In genomic region chr15:83709889-83710774, GRCm38 (mm10) we compare ENCODE assay signal across 19 mouse cellular contexts. TPM values are rescaled to one million over a fixed set of nuclear protein-coding genes. Genes with fewer than 3 reads are reported as not detected.
DNase-seq lines count a peak whose midpoint lies in the region; ATAC-seq and TF ChIP-seq lines count a peak whose summit lies in the region.
"Had no signal": no experiment of that assay in that cellular context is flagged by ENCODE, and none has a peak within 500 bp of the region (broad histone marks: within the 10 kb centered on the region; RNA-seq: fewer than 3 reads in every experiment).

No protein-coding gene starts in this region.

- no peak for DNase-seq in heart, embryonic 10.5 days (ENCODE audit: low spot score)
- no peak for DNase-seq in heart, postnatal 10 days
- DNase-seq in embryo, embryonic 10.5 days (ENCODE audit: low spot score): peak; percentile 90
- peak; percentile 61 for DNase-seq in limb, embryonic 10.5 days (ENCODE audit: low spot score)
- DNase-seq in cerebellum, adult 9-10 months: no peak
- no peak for DNase-seq in left cerebral cortex, adult 2 months (ENCODE audit: extremely low spot score in 1 of 2, low spot score in 2 of 2)
- DNase-seq: B cell, adult 2 months; cerebellum, adult 11 months; heart, adult 11 months; liver; thymus, adult 2 months had no signal

- no peak overlapping the region for H3K4me2 ChIP-seq in midbrain, embryonic 16.5 days (ENCODE audit: low read length)
- H3K4me2 ChIP-seq: kidney, embryonic 15.5 days; lung, embryonic 15.5 days; neural tube, embryonic 13.5 days had no signal

- no peak overlapping the region for H3K4me3 ChIP-seq in heart, embryonic 10.5 days
- no peak overlapping the region for H3K4me3 ChIP-seq in limb, embryonic 10.5 days
- no peak overlapping the region for H3K4me3 ChIP-seq in midbrain, embryonic 16.5 days (ENCODE audit: low read depth, low read length)
- H3K4me3 ChIP-seq in left cerebral cortex, adult 2 months: no peak overlapping the region
- H3K4me3 ChIP-seq: kidney, embryonic 15.5 days; layer of hippocampus, adult 2 months; lung, embryonic 15.5 days; megakaryocyte, embryonic 14.5 days; neural tube, embryonic 13.5 days had no signal

- no peak for TF ChIP-seq CTCF in left cerebral cortex, adult 2 months (IDR thresholded peaks at IDR 0.05)

- no peaks in the 10 kb centered on the region for H3K36me3 ChIP-seq in heart, embryonic 10.5 days
- peaks cover 83% of the 10 kb centered on the region for H3K36me3 ChIP-seq in limb, embryonic 10.5 days
- H3K36me3 ChIP-seq in midbrain, embryonic 16.5 days (ENCODE audit: control insufficient read depth, insufficient read depth, low read length): no peaks in the 10 kb centered on the region
- H3K36me3 ChIP-seq: kidney, embryonic 15.5 days; lung, embryonic 15.5 days; neural tube, embryonic 13.5 days had no signal

- H3K9ac ChIP-seq in midbrain, embryonic 16.5 days (ENCODE audit: low read depth, low read length): 0 out of 2 replicates have a peak overlapping the region, but pooled peaks have one; percentile 6
- H3K9ac ChIP-seq: kidney, embryonic 15.5 days; lung, embryonic 15.5 days; neural tube, embryonic 13.5 days had no signal

- H3K9me3 ChIP-seq in heart, embryonic 10.5 days: no peaks in the 10 kb centered on the region
- no peaks in the 10 kb centered on the region for H3K9me3 ChIP-seq in limb, embryonic 10.5 days (replicated peaks)
- H3K9me3 ChIP-seq in midbrain, embryonic 16.5 days (replicated peaks; ENCODE audit: control insufficient read depth, low read length, poor library complexity, severe bottlenecking): no peaks in the 10 kb centered on the region
- H3K9me3 ChIP-seq: kidney, embryonic 15.5 days; lung, embryonic 15.5 days; megakaryocyte, embryonic 14.5 days; neural tube, embryonic 13.5 days had no signal

- 0 out of 2 replicates have a peak overlapping the region, but pooled peaks have one; percentile 8 for H3K27ac ChIP-seq in heart, embryonic 10.5 days
- peak overlapping the region; percentile 77 for H3K27ac ChIP-seq in limb, embryonic 10.5 days
- no peak overlapping the region for H3K27ac ChIP-seq in midbrain, embryonic 16.5 days (ENCODE audit: low read length)
- H3K27ac ChIP-seq in left cerebral cortex, adult 2 months: no peak overlapping the region
- H3K27ac ChIP-seq: kidney, embryonic 15.5 days; layer of hippocampus, adult 2 months; lung, embryonic 15.5 days; neural tube, embryonic 13.5 days had no signal

- ATAC-seq in midbrain, embryonic 16.5 days: peak; percentile 39; the same call in 1 of the 2 replicates
- ATAC-seq in erythroblast, adult 5-6 weeks (replicated peaks; ENCODE audit: low FRiP score, poor library complexity, severe bottlenecking): no peak
- ATAC-seq: Patski had no signal

- intact Hi-C loops in heart, postnatal 10 days (cut with DNase I): no loop called here
- intact Hi-C loops in left cerebral cortex, adult 2 months (cut with DNase I): no loop called here

- 63% methylated on average over 23 of the region's 23 CpGs for WGBS in heart, embryonic 10.5 days
- WGBS in limb, embryonic 10.5 days: 11% methylated on average over 23 of the region's 23 CpGs
- WGBS in midbrain, embryonic 16.5 days: 11% methylated on average over 23 of the region's 23 CpGs

- H3K27me3 ChIP-seq in heart, embryonic 10.5 days (ENCODE audit: insufficient read depth, poor library complexity, severe bottlenecking): peaks cover 13% of the 10 kb centered on the region; the same call in 1 of the 2 replicates
- H3K27me3 ChIP-seq in limb, embryonic 10.5 days (ENCODE audit: low read depth, poor library complexity, severe bottlenecking): no peaks in the 10 kb centered on the region
- no peaks in the 10 kb centered on the region for H3K27me3 ChIP-seq in midbrain, embryonic 16.5 days (ENCODE audit: control insufficient read depth, insufficient read depth, low read depth, low read length)
- H3K27me3 ChIP-seq: kidney, embryonic 15.5 days; lung, embryonic 15.5 days; neural tube, embryonic 13.5 days had no signal

- H3K4me1 ChIP-seq in heart, embryonic 10.5 days: peaks cover 24% of the 10 kb centered on the region
- H3K4me1 ChIP-seq in limb, embryonic 10.5 days: peaks cover 91% of the 10 kb centered on the region
- H3K4me1 ChIP-seq in midbrain, embryonic 16.5 days (ENCODE audit: control insufficient read depth, insufficient read depth, low read length): peaks cover 14% of the 10 kb centered on the region
- H3K4me1 ChIP-seq: lung, embryonic 15.5 days; megakaryocyte, embryonic 14.5 days had no signal

RNA-seq across cellular contexts. Expression of gene Scube1, which starts 14.7 kb away (rescaled TPM):
- 13.5 and 20.4 TPM in 2 replicates for polyA plus RNA-seq in heart, embryonic 10.5 days (2016; fragmentation: Nextera tagmentation; extraction: Ambion mirVana)
- 1 to 10 TPM; 4.3 to 5.6 TPM for total RNA-seq in heart, postnatal 10 days (2021)
- 124 TPM in 2 replicates for polyA plus RNA-seq in limb, embryonic 10.5 days (2016; fragmentation: Nextera tagmentation; extraction: Ambion mirVana)
- 8.7 and 12.2 TPM in 2 replicates for polyA plus RNA-seq in midbrain, embryonic 16.5 days (2015; fragmentation: Nextera tagmentation; extraction: Ambion mirVana)
- not detected in 2 replicates for total RNA-seq in erythroblast, adult 5-6 weeks (2015; ENCODE audit: low replicate concordance)
- total RNA-seq in erythroblast, adult 5-6 weeks (2017; ENCODE audit: low replicate concordance): not detected in 2 replicates
- 10 to 100 TPM; 72.2 to 74.2 TPM for total RNA-seq in left cerebral cortex, adult 2 months (2021)

Comparison
In these comparisons a context has a peak if more than half of its experiments do, and no peak if none do; other contexts are left out.
1. DNase-seq: peak in embryo, embryonic 10.5 days (single experiment) and limb, embryonic 10.5 days (single experiment); none in heart, embryonic 10.5 days (single experiment), heart, postnatal 10 days (0 of 2), cerebellum, adult 9-10 months (single experiment) and left cerebral cortex, adult 2 months (0 of 2).
2. H3K27ac ChIP-seq: peak in heart, embryonic 10.5 days (single experiment) and limb, embryonic 10.5 days (single experiment); none in midbrain, embryonic 16.5 days (single experiment) and left cerebral cortex, adult 2 months (single experiment).
3. RNA of gene Scube1, which starts 14.7 kb away (total RNA-seq): 72.2 to 74.2 TPM in left cerebral cortex, adult 2 months; 4.3 to 5.6 TPM in heart, postnatal 10 days and not detected in erythroblast, adult 5-6 weeks; every median in the first group is over 10 times any median in the second.